Mouse (Mus musculus) left cerebral cortex, postnatal 36 days (tissue): ENCODE measurements around the gene Gm20838. TPM values are rescaled to one million over a fixed set of nuclear protein-coding genes. Genes with fewer than 3 reads are reported as not detected.
"Not testable (repeated sequence)": the region's sequence is repeated elsewhere in the genome, so short reads cannot be mapped to it uniquely, and the experiment has no call there.

ENCODE experiments used
- DNase-seq, 2 experiments: peaks; one replicate each; pipeline ENCODE4 v3.0.0; 2021 to 2022; ENCODE audit warnings: low spot score in 2 of 2, mixed read lengths in 1 of 2
- intact Hi-C: fragments of 180-260 bp; cut with DNase I; formaldehyde crosslinking; loops from one replicate; pipeline ENCODE4 v1.15.1; 2025
- total RNA-seq, 2 experiments: library from RNA; stranded (reverse); gene quantifications; 2 replicates each; pipeline ENCODE4 v1.2.3; 2021

The Gm20838 gene
- not detected for total RNA-seq

DNA sequence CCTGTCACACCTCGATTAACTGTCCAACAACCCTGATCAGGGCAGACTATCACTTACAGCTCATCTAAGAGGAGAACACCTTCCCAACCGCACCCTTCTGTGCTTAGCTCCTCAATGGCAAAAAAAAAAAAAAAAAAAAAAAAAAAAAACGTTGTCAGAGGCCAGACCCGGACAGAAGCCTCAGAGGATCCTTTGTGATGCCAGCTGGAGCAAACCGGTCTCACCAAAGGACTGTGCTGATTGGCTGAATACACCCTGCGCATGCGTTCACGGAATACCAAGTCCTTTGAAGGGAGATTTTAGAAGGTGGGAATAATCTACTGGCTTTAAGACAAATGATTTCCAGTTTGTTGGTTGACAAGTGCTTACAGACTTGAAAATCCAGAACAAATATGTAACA lies at the start of gene Gm20838:
TSS of gene Gm20838 (minus strand) at position 101 of the 400 bp plus-strand sequence.
- intact Hi-C loops, DNase-seq: not testable (repeated sequence)
